Mouse (Mus musculus) megakaryocyte, embryonic 14.5 days (primary cell): ENCODE data around the gene Cyp2d12. TPM values are rescaled to one million over a fixed set of nuclear protein-coding genes. Genes with fewer than 3 reads are reported as not detected.

Source experiments
- H3K27me3 ChIP-seq: replicated peaks from 2 replicates; pipeline ENCODE3; 2012; ENCODE audit warnings: inconsistent platforms
- H3K36me3 ChIP-seq: replicated peaks from 2 replicates; pipeline ENCODE3; 2012; ENCODE audit warnings: low read length, inconsistent platforms, mixed read lengths
- H3K4me1 ChIP-seq: 2 replicates; pipeline ENCODE4 v1.6.1; 2012; ENCODE audit warnings: inconsistent platforms
- H3K4me3 ChIP-seq: replicated peaks from 2 replicates; pipeline ENCODE3; 2012; ENCODE audit warnings: moderate library complexity, mild to moderate bottlenecking, inconsistent platforms
- H3K9me3 ChIP-seq: 2 replicates; pipeline ENCODE4 v1.6.1; 2012; ENCODE audit warnings: inconsistent platforms
- FLI1 ChIP-seq: IDR thresholded peaks from 2 replicates; pipeline ENCODE4 v1.6.1; 2012; ENCODE audit warnings: low read length, inconsistent platforms, mixed read lengths
- GATA1 ChIP-seq: IDR thresholded peaks from 3 replicates; pipeline ENCODE4 v1.6.1; 2012; ENCODE audit warnings: mixed read lengths, low read length, inconsistent platforms, borderline replicate concordance
- polyA plus RNA-seq: library from polyadenylated mRNA; stranded (reverse); fragments of >175 nt; gene quantifications from 2 replicates; pipeline ENCODE4 v1.2.3, GENCODE M21; 2012; ENCODE audit warnings: low replicate concordance; ENCODE audit not compliant: insufficient read depth

Gene Cyp2d12
- polyA plus RNA-seq, 1 experiment = not detected

- H3K27me3 ChIP-seq = no peaks in the 10 kb centered on the region
- H3K4me1 ChIP-seq = no peaks in the 10 kb centered on the region
- H3K36me3 ChIP-seq = no peaks in the 10 kb centered on the region
- H3K9me3 ChIP-seq = no peaks in the 10 kb centered on the region
- no peak for TF ChIP-seq FLI1
- TF ChIP-seq GATA1 = no peak
- no peak overlapping the region for H3K4me3 ChIP-seq
Measured at GRCm38 (mm10) chr15:82572856-82573255, 18.0 kb downstream of the Cyp2d12 start.

DNA sequence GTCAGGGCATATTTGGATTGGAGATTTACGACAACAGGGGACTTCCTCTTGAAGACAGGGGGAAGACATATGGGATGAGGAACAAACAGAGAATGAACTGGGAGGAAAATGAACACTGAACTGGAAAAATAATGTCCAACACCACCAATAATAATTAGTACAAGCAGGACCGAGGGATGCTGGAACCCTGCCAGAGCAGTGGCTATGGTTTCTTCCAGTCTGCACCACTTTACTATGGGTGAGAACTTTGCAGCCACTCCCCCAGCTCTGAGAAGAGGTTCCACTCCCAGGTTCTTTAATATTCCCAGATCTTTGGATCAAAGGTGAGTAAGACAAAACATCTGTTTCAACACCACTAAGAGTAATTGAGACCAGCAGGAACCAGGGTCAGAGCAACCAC, 24.2 kb downstream of the Cyp2d12 start:
- Histone ChIP-seq H3K36me3 (no peaks in the 10 kb centered on the region), H3K4me1 (no peaks in the 10 kb centered on the region), H3K27me3 (no peaks in the 10 kb centered on the region), H3K9me3 (no peaks in the 10 kb centered on the region), H3K4me3 (no peak overlapping the region)
- TF ChIP-seq GATA1 (no peak), FLI1 (no peak)

DNA sequence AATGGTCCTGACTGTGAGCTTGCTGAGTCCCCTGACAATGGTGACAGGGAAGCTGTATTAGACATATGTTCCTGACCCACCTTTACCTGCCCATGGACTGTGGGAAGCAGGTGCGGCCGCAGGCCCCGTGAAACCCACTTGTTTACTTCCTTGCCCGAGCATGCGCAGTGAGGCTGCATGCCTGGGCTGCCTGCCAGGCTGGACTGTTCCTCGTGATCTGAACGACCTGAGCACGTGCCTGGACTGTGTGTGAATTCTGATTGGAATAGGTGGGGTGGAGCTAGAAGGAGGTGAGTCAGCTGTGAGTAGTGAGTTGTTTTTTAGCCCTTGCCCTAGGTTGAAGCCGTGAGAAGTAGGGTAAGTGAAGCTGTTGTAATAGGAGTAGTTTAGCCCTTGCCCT, 27.7 kb downstream of the Cyp2d12 start:
- no peaks in the 10 kb centered on the region for H3K36me3 ChIP-seq
- H3K27me3 ChIP-seq = no peaks in the 10 kb centered on the region
- no peaks in the 10 kb centered on the region for H3K9me3 ChIP-seq
- TF ChIP-seq GATA1 (no peak), FLI1 (no peak)
- H3K4me3 ChIP-seq = no peak overlapping the region
- no peaks in the 10 kb centered on the region for H3K4me1 ChIP-seq

Other genes starting within 250 kb of the Cyp2d12 start
- gene Naga, start 216.1 kb upstream of the Cyp2d12 start, polyA plus RNA-seq = 280 and 641 TPM in 2 replicates
- gene Pheta2, start 216.1 kb upstream of the Cyp2d12 start, polyA plus RNA-seq = 1.2 and 5.5 TPM in 2 replicates
- gene Smdt1, start 216.1 kb upstream of the Cyp2d12 start, polyA plus RNA-seq = 118 and 198 TPM in 2 replicates
- gene Ndufa6, start 200.8 kb upstream of the Cyp2d12 start, polyA plus RNA-seq = 274 and 631 TPM in 2 replicates
- 0.13 TPM in 1 of 2 replicates, not detected in the other for gene Cyp2d22, start 174.8 kb upstream of the Cyp2d12 start, polyA plus RNA-seq
- not detected in 2 replicates for gene Cyp2d11, start 161.1 kb upstream of the Cyp2d12 start, polyA plus RNA-seq
- gene Cyp2d10, start 147.9 kb upstream of the Cyp2d12 start, polyA plus RNA-seq = not detected in 2 replicates
- gene Cyp2d9, start 121.6 kb upstream of the Cyp2d12 start, polyA plus RNA-seq = not detected in 2 replicates
- gene Cyp2d34, start 65.9 kb downstream of the Cyp2d12 start, polyA plus RNA-seq = not detected in 2 replicates
- not detected in 2 replicates for gene Cyp2d40, start 209.1 kb downstream of the Cyp2d12 start, polyA plus RNA-seq
- 0.07 TPM in 1 of 2 replicates, not detected in the other for gene Cyp2d26, start 239.2 kb downstream of the Cyp2d12 start, polyA plus RNA-seq